13 mouse cellular contexts compared by ENCODE assay signal in the genomic region with DNA sequence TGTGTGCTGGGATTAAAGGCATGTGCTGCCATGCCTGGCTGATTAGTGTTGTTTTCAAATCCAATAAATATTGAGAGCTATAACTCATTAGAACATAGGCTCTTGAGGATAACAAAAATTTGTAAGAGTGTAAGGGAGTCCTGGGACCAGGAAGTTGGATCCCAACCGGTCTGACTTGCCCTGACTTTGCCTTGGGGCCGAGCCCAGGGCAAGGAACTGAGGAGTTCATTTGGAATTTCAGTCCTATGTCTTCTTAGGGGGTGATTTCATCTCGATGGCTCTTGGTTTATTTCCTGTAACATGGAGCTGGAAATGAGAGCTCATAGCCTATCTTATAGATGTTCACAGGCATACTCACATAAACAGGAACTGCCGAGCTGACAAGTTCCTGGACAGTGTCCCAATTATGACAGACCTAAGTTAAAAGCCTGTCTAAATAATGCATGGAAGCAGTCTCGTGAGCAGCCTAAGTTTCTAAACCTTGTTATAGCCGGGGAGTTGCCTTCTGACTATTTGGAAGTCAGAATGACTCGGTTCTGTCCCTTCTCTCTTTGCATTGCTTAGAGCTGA. TPM values are rescaled to one million over a fixed set of nuclear protein-coding genes. Genes with fewer than 3 reads are reported as not detected.
DNase-seq lines count a peak whose midpoint lies in the region; ATAC-seq and TF ChIP-seq lines count a peak whose summit lies in the region.
"Had no signal": no experiment of that assay in that cellular context is flagged by ENCODE, and none has a peak within 500 bp of the region (broad histone marks: within the 10 kb centered on the region; RNA-seq: fewer than 3 reads in every experiment).

No protein-coding gene starts in this region.

- H3K79me2 ChIP-seq in liver, adult 2 months (ENCODE audit: control insufficient read depth, insufficient read depth, low read length): no peaks in the 10 kb centered on the region

- H3K27ac ChIP-seq in heart, embryonic 12.5 days (ENCODE audit: poor library complexity, severe bottlenecking): peak overlapping the region; percentile 26; the same call in 1 of the 2 replicates
- no peak overlapping the region; the same call in 1 of the 2 replicates for H3K27ac ChIP-seq in liver, adult 2 months (replicated peaks; ENCODE audit: insufficient read depth, low read depth, low read length)
- H3K27ac ChIP-seq in liver, embryonic 11.5 days (ENCODE audit: low read depth, low read length): no peak overlapping the region
- peak overlapping the region; percentile 78 for H3K27ac ChIP-seq in lung, embryonic 15.5 days
- H3K27ac ChIP-seq in stomach, embryonic 16.5 days (ENCODE audit: low read length): peak overlapping the region; percentile 1; the same call in 1 of the 2 replicates

- no peak for TF ChIP-seq POLR2A in liver, adult 2 months (IDR thresholded peaks at IDR 0.05; ENCODE audit: extremely low read depth, insufficient read depth, low read length)

- WGBS in heart, embryonic 12.5 days: 54% methylated on average over 7 of the region's 7 CpGs
- 70% methylated on average over 7 of the region's 7 CpGs for WGBS in liver, adult 2 months
- WGBS in liver, embryonic 11.5 days: 69% methylated on average over 7 of the region's 7 CpGs
- 31% methylated on average over 7 of the region's 7 CpGs for WGBS in lung, embryonic 15.5 days
- 36% methylated on average over 7 of the region's 7 CpGs for WGBS in stomach, embryonic 16.5 days

- DNase-seq in heart, postnatal 10 days: no peak
- peak; percentile 29 for DNase-seq in liver, adult 2 months (ENCODE audit: extremely low read depth, low read depth, low spot score)
- DNase-seq in liver, embryonic 11.5 days (ENCODE audit: low spot score): no peak
- DNase-seq in right cerebral cortex, postnatal 10 days (ENCODE audit: low spot score in 2 of 2): no peak
- DNase-seq in urinary bladder, postnatal 4 days (ENCODE audit: low spot score in 2 of 2): no peak
- DNase-seq: cerebellum, adult 11 months; gastrocnemius, postnatal 10 days; heart, postnatal 36 days; right cerebral cortex, postnatal 4 days had no signal

- no peaks in the 10 kb centered on the region for H3K9me3 ChIP-seq in heart, embryonic 12.5 days (replicated peaks)
- no peaks in the 10 kb centered on the region for H3K9me3 ChIP-seq in liver, embryonic 11.5 days (ENCODE audit: control insufficient read depth, low read length)
- H3K9me3 ChIP-seq in lung, embryonic 15.5 days: no peaks in the 10 kb centered on the region
- H3K9me3 ChIP-seq in stomach, embryonic 16.5 days (replicated peaks; ENCODE audit: control insufficient read depth, low read length): no peaks in the 10 kb centered on the region

- no peak for ATAC-seq in heart, embryonic 12.5 days (ENCODE audit: insufficient number of reproducible peaks, low FRiP score)
- ATAC-seq in liver, embryonic 11.5 days (replicated peaks; ENCODE audit: low FRiP score): no peak
- peak; percentile 65; the same call in 1 of the 2 replicates for ATAC-seq in lung, embryonic 15.5 days (ENCODE audit: borderline replicate concordance, extremely low read depth, low FRiP score, low TSS enrichment)
- peak; percentile 50; the same call in 1 of the 2 replicates for ATAC-seq in stomach, embryonic 16.5 days (ENCODE audit: insufficient read depth, low FRiP score)
- ATAC-seq: midbrain, embryonic 16.5 days had no signal

- no peak overlapping the region for H3K9ac ChIP-seq in heart, embryonic 12.5 days
- no peak overlapping the region for H3K9ac ChIP-seq in liver, adult 2 months (ENCODE audit: low read depth, low read length)
- H3K9ac ChIP-seq in liver, embryonic 11.5 days (ENCODE audit: low read depth, low read length): no peak overlapping the region
- no peak overlapping the region for H3K9ac ChIP-seq in lung, embryonic 15.5 days
- H3K9ac ChIP-seq in stomach, embryonic 16.5 days (ENCODE audit: low read length): no peak overlapping the region

- no peak overlapping the region for H3K4me2 ChIP-seq in heart, embryonic 12.5 days
- no peak overlapping the region for H3K4me2 ChIP-seq in liver, embryonic 11.5 days
- no peak overlapping the region for H3K4me2 ChIP-seq in lung, embryonic 15.5 days
- no peak overlapping the region for H3K4me2 ChIP-seq in stomach, embryonic 16.5 days (ENCODE audit: low read depth, low read length)

- no peak overlapping the region for H3K4me3 ChIP-seq in heart, embryonic 12.5 days
- H3K4me3 ChIP-seq in liver, adult 2 months (ENCODE audit: insufficient read depth, low read depth, low read length): no peak overlapping the region
- no peak overlapping the region for H3K4me3 ChIP-seq in liver, embryonic 11.5 days (ENCODE audit: low read depth, low read length)
- H3K4me3 ChIP-seq in lung, embryonic 15.5 days: no peak overlapping the region
- no peak overlapping the region for H3K4me3 ChIP-seq in stomach, embryonic 16.5 days (replicated peaks; ENCODE audit: low read length)

- H3K27me3 ChIP-seq in heart, embryonic 12.5 days (replicated peaks): no peaks in the 10 kb centered on the region
- no peaks in the 10 kb centered on the region for H3K27me3 ChIP-seq in liver, adult 2 months (ENCODE audit: control insufficient read depth, insufficient read depth, low read length)
- no peaks in the 10 kb centered on the region for H3K27me3 ChIP-seq in liver, embryonic 11.5 days (replicated peaks; ENCODE audit: control insufficient read depth, insufficient read depth, low read length)
- no peaks in the 10 kb centered on the region for H3K27me3 ChIP-seq in lung, embryonic 15.5 days
- H3K27me3 ChIP-seq in stomach, embryonic 16.5 days (ENCODE audit: control insufficient read depth, insufficient read depth, low read length): no peaks in the 10 kb centered on the region

- no peak for TF ChIP-seq CTCF in liver, adult 2 months (IDR thresholded peaks at IDR 0.05; ENCODE audit: low read depth, low read length)

- H3K36me3 ChIP-seq in heart, embryonic 12.5 days: peaks cover 45% of the 10 kb centered on the region
- no peaks in the 10 kb centered on the region for H3K36me3 ChIP-seq in liver, adult 2 months (ENCODE audit: control insufficient read depth, insufficient read depth, low read length)
- H3K36me3 ChIP-seq in liver, embryonic 11.5 days (ENCODE audit: control insufficient read depth, insufficient read depth, low read length): peaks cover 3% of the 10 kb centered on the region; the same call in 1 of the 2 replicates
- H3K36me3 ChIP-seq in lung, embryonic 15.5 days: 0 out of 2 replicates have a peak, but pooled peaks cover 4% of the 10 kb centered on the region
- no peaks in the 10 kb centered on the region for H3K36me3 ChIP-seq in stomach, embryonic 16.5 days (ENCODE audit: control insufficient read depth, insufficient read depth, low read length)

- intact Hi-C loops in heart, postnatal 10 days (cut with DNase I): loop anchor here (5.0 kb wide), 2 partner anchors 38 to 102 kb away; no protein-coding TSS in a partner anchor

- H3K4me1 ChIP-seq in heart, embryonic 12.5 days (replicated peaks): 0 out of 2 replicates have a peak, but pooled peaks cover 4% of the 10 kb centered on the region
- peaks cover 2% of the 10 kb centered on the region for H3K4me1 ChIP-seq in liver, adult 2 months (ENCODE audit: control insufficient read depth, insufficient read depth, low read length)
- peaks cover 6% of the 10 kb centered on the region for H3K4me1 ChIP-seq in liver, embryonic 11.5 days (replicated peaks; ENCODE audit: control insufficient read depth, insufficient read depth, low read length)
- H3K4me1 ChIP-seq in lung, embryonic 15.5 days: peaks cover 16% of the 10 kb centered on the region
- peaks cover 9% of the 10 kb centered on the region; the same call in 1 of the 2 replicates for H3K4me1 ChIP-seq in stomach, embryonic 16.5 days (ENCODE audit: control insufficient read depth, insufficient read depth, low read length)

RNA-seq across cellular contexts. Expression of gene Mapk9, which starts 17.3 kb away (rescaled TPM):
- polyA plus RNA-seq in heart, embryonic 12.5 days (2016; fragmentation: Nextera tagmentation; extraction: Ambion mirVana): 37.3 and 39.4 TPM in 2 replicates
- 10 to 100 TPM; 47.5 to 53.5 TPM for total RNA-seq in heart, postnatal 10 days (2021)
- total RNA-seq in liver, adult 2 months (2014; rRNA removed): 25.9 and 30.9 TPM in 2 replicates
- polyA plus RNA-seq in liver, adult 2 months (2012; rRNA removed): 15.6 and 16.2 TPM in 2 replicates
- polyA plus RNA-seq in liver, embryonic 11.5 days (2014; fragmentation: Nextera tagmentation; extraction: Ambion mirVana): 47.5 and 52.3 TPM in 2 replicates
- 36.1 and 38.8 TPM in 2 replicates for polyA plus RNA-seq in lung, embryonic 15.5 days (2015; fragmentation: Nextera tagmentation; extraction: Ambion mirVana)
- polyA plus RNA-seq in stomach, embryonic 16.5 days (2015; fragmentation: Nextera tagmentation; extraction: Ambion mirVana): 26.5 and 31.1 TPM in 2 replicates

RNA-seq across cellular contexts. Expression of gene Gfpt2, which starts 35.3 kb away (rescaled TPM):
- polyA plus RNA-seq in heart, embryonic 12.5 days (2016; fragmentation: Nextera tagmentation; extraction: Ambion mirVana): 13.9 and 14.7 TPM in 2 replicates
- total RNA-seq in heart, postnatal 10 days (2021): 10 to 100 TPM; 13.0 to 16.7 TPM
- total RNA-seq in liver, adult 2 months (2014; rRNA removed): 0.28 and 0.34 TPM in 2 replicates
- 0.20 and 0.22 TPM in 2 replicates for polyA plus RNA-seq in liver, adult 2 months (2012; rRNA removed)
- 6.2 and 6.5 TPM in 2 replicates for polyA plus RNA-seq in liver, embryonic 11.5 days (2014; fragmentation: Nextera tagmentation; extraction: Ambion mirVana)
- 10.3 and 10.6 TPM in 2 replicates for polyA plus RNA-seq in lung, embryonic 15.5 days (2015; fragmentation: Nextera tagmentation; extraction: Ambion mirVana)
- polyA plus RNA-seq in stomach, embryonic 16.5 days (2015; fragmentation: Nextera tagmentation; extraction: Ambion mirVana): 9.4 and 9.6 TPM in 2 replicates

Comparison
In these comparisons a context has a peak if more than half of its experiments do, and no peak if none do; other contexts are left out.
1. ATAC-seq: peak in lung, embryonic 15.5 days (single experiment) and stomach, embryonic 16.5 days (single experiment); none in heart, embryonic 12.5 days (single experiment) and liver, embryonic 11.5 days (single experiment).
2. H3K27ac ChIP-seq: peak in heart, embryonic 12.5 days (single experiment), lung, embryonic 15.5 days (single experiment) and stomach, embryonic 16.5 days (single experiment); none in liver, adult 2 months (single experiment) and liver, embryonic 11.5 days (single experiment).